Mouse (Mus musculus): ENCODE measurements around the gene Aloxe3.

DNA sequence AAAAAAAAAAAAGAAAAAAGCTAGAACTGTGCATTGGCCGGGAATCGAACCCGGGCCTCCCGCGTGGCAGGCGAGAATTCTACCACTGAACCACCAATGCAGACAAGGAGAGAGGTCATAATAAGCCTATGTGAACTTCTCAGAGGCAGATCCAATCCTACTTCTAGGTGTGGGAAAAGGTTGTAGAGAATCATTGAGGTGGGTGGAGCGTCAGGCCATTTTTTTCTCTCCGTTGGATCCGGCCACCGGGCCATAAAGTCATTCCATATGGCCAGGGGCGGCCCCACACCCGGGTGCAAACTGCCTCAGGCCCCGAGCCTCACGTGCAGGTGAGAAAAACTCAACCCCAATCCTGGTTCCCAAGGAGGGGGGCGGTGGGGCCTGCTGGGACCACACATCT lies 6.9 kb upstream of the Aloxe3 start:
- TF ChIP-seq CTCF (IDR thresholded peaks at IDR 0.05; ENCODE audit: borderline replicate concordance, insufficient read depth, low read depth, low read length) (no peak), POLR2A (IDR thresholded peaks at IDR 0.05; ENCODE audit: borderline replicate concordance, insufficient read depth, low read length) (no peak)

All from cerebellum, adult 2 months (tissue).